Mouse (Mus musculus) ovary, adult 18-20 months (tissue): ENCODE measurements around the gene Abcb6.

Experiments
- DNase-seq: peaks from one replicate; pipeline ENCODE4 v3.0.0; 2022; ENCODE audit warnings: low spot score, mixed read lengths

Abcb6 gene

GRCm38 (mm10) chr1:75180105-75180590 lies at the start of gene Abcb6:
TSS of gene Abcb6 (minus strand) at chr1:75180392.
- peak; percentile 80 for DNase-seq

DNA sequence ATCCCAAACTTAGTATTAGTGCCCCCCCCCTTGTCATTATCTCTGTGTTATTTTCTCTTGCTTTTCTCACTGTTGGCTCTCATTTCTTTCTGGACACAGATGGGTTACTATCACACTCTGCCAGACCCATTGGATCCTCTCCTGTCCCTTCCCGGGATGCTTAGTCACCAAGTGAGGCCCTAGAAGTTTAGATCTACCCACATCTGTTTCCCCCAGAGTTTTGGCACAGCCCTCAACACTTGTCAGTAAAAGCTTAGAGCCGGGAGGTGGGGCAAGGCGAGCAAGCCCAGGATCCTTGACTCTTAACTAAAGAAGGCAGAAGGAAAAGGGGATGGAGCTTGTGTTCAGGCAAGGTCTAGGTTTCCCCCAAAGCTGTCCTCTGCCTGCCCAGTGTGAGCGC lies 49.0 kb upstream of the Abcb6 start:
- DNase-seq, result no peak

- DNase-seq, result no peak
These were observed 47.5 kb upstream of the Abcb6 start for GRCm38 (mm10) chr1:75227653-75228052.

- DNase-seq, result no peak
These were observed 45.9 kb upstream of the Abcb6 start for GRCm38 (mm10) chr1:75226138-75226537.

DNA sequence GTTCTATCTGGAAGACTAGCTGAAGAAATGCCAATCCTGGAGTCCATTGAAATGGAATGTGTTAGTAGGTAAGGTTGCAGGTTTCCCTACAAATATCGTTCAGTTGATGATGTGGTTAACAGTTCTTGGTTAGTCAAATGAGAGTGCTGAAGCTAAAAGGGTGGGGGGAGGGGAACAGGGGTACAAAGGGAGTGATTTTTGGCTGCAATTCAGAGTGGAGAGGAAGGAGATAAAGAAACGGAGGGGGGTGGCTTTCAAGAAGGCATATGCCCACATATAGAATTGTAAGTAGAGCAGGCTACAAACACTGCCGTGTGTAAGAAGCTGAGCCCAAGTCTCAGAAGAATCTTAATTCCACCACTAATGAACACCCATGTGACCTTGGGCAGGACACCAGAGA lies 45.3 kb upstream of the Abcb6 start:
- no peak for DNase-seq

GRCm38 (mm10) chr1:75223532-75223931 lies 43.3 kb upstream of the Abcb6 start:
- DNase-seq, result no peak

DNA sequence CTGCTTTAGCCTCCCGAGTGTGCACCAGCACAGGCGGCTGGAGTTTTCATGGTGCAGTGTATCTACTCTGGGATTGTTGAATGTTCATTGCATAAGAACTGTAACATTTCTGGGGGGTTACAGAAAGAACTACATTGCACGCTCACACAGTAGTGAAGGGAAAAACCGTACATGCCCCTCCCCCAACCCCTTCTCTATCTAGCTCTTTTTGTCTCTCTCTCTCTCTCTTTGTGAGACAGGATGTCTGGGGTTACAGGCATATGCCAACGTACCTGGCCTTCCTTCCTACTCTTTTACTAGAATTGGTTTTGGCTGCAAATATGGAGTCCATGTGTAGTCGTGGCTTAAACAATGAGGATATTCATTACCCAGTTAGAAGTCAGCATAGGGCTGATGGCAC lies 42.7 kb upstream of the Abcb6 start:
- DNase-seq, result no peak

- DNase-seq, result no peak
These were observed 41.3 kb upstream of the Abcb6 start for GRCm38 (mm10) chr1:75221538-75221937.

- DNase-seq, result no peak
These were observed 39.3 kb upstream of the Abcb6 start, which contains the start of gene Tuba4a for GRCm38 (mm10) chr1:75219531-75219930. TSS of gene Tuba4a (minus strand) at chr1:75219865.

GRCm38 (mm10) chr1:75219078-75219477 lies 38.9 kb upstream of the Abcb6 start:
- DNase-seq, result peak; percentile 74

DNA sequence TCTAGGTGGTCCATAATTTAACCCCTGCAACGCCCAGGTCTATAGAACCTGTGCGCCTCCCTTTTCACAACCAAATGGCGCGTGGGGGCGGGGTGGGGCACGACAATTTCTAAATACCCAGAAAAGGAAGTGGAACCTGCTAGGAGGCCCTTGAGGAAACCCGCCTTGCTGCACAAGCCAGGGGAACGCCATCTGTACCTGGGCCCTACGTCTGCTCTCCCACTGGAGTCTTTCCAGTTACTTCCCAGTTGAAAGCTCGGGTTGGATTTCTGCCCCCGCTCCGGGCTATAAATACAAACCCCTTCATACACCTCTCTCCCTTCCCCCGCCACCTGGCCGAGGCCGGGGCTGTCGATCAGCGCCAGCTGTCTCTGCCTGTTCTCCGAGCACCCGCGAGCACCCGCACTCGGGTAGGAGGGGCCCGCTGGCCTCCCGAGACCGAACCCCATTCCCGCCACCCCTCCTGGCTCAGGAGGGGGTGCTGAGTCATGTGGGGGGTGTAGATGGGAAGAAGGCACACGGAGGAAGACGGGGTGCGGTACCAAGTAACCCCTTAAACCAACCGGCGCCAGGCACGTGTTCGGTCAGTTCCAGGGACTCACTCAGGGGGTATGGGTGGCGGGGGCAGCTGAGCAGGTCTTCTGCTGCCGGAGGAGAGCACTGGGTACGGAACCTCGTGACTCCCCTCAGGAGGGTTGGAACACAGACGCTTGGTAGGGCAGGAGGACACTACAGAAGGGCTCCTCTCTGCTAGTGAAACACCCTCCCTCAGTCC lies 38.2 kb upstream of the Abcb6 start:
- no peak for DNase-seq

- no peak for DNase-seq
These were observed 37.7 kb upstream of the Abcb6 start for GRCm38 (mm10) chr1:75217893-75218226.

DNA sequence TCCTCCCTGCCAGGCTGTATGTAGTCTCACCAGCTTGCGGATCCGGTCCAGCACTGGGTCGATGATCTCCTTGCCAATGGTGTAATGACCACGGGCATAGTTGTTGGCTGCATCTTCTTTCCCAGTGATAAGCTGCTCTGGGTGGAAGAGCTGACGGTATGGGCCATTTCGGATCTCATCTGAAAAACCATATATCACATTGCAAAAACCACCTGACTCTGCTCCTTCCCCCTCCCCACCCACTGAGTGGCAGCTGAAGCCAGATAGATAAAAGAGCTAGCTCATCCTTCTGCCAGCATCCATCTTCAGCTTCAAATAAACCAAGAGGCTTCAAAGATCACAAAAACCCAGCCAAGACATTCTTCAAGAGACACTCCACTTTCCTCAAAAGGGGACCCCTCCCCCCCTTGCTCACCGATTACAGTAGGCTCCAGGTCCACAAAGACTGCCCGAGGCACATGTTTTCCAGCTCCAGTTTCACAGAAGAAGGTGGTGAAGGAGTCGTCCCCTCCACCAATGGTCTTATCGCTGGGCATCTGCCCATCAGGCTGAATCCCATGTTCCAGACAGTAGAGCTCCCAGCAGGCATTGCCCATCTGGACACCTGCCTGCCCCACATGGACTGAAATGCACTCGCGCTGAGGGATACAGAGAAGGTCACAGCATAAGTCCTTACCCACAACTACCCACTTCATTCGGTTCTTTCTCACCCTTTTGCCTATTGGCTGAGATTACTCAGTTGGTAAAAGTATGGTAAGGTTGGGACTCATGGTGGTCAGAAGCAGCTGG lies 36.8 kb upstream of the Abcb6 start:
- no peak for DNase-seq

GRCm38 (mm10) chr1:75215785-75216184 lies 35.6 kb upstream of the Abcb6 start:
- DNase-seq, result no peak

- no peak for DNase-seq
These were observed 34.7 kb upstream of the Abcb6 start for GRCm38 (mm10) chr1:75214886-75215285.

- DNase-seq, result no peak
These were observed 34.2 kb upstream of the Abcb6 start for GRCm38 (mm10) chr1:75214442-75214841.

DNA sequence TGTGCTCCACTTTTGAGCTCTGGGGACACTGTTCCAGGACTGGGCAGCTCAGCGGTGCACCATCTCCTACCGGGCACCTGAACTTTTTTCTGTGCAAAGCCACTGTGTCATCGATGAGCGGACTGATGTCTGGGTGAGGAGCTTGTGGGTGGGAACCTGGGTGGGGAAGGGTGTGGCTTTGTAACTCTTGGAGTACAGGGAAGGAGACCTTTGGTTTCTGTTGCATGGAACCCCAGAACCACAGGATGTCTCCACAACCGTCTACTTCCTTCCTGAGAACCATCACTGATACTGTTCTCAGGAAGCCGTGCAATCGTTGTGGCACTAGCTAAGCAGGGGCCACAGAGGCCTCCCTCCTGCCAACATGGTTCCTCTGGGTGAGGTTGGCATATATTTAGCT lies 32.9 kb upstream of the Abcb6 start:
- DNase-seq, result no peak

GRCm38 (mm10) chr1:75212542-75212941 lies 32.4 kb upstream of the Abcb6 start:
- DNase-seq, result no peak

GRCm38 (mm10) chr1:75211141-75211708 lies 31.0 kb upstream of the Abcb6 start:
- no peak for DNase-seq

GRCm38 (mm10) chr1:75210136-75211087 lies 30.2 kb upstream of the Abcb6 start, which contains the start of the genes Glb1l and Stk16:
TSS of gene Glb1l (minus strand) at chr1:75210813.
TSS of gene Stk16 (plus strand) at chr1:75210838.
- peak; percentile 92 for DNase-seq

GRCm38 (mm10) chr1:75208967-75209678 lies 28.9 kb upstream of the Abcb6 start:
- DNase-seq, result no peak
